Mouse (Mus musculus) forebrain, embryonic 15.5 days (tissue): Measurements from ENCODE around the gene Aff4. TPM values are rescaled to one million over a fixed set of nuclear protein-coding genes. Genes with fewer than 3 reads are reported as not detected.
"Not testable (repeated sequence)": the region's sequence is repeated elsewhere in the genome, so short reads cannot be mapped to it uniquely, and the experiment has no call there.

Experiments
- ATAC-seq: fragments of 200-750 bp; cut with Nextera tagmentation; replicated peaks from 2 replicates; pipeline ENCODE4 v1.8.0; 2017; ENCODE audit warnings: mild to moderate bottlenecking, moderate TSS enrichment, moderate library complexity
- H3K27ac ChIP-seq: fragments of 300-500 bp; sonication (generic); replicated peaks from 2 replicates; pipeline ENCODE4 v1.5.1; 2015; ENCODE audit warnings: mild to moderate bottlenecking, inconsistent platforms
- H3K27me3 ChIP-seq: fragments of 300-500 bp; sonication (generic); 2 replicates; pipeline ENCODE4 v1.6.1; 2015; ENCODE audit warnings: inconsistent platforms
- H3K36me3 ChIP-seq: fragments of 300-500 bp; sonication (generic); 2 replicates; pipeline ENCODE4 v1.6.1; 2015; ENCODE audit warnings: mild to moderate bottlenecking, inconsistent platforms
- H3K4me1 ChIP-seq: fragments of 300-500 bp; sonication (generic); 2 replicates; pipeline ENCODE4 v1.6.1; 2015; ENCODE audit warnings: inconsistent platforms
- H3K4me2 ChIP-seq: fragments of 300-500 bp; sonication (generic); replicated peaks from 2 replicates; pipeline ENCODE4 v1.6.1; 2015; ENCODE audit warnings: mild to moderate bottlenecking, inconsistent platforms
- H3K4me3 ChIP-seq: fragments of 300-500 bp; sonication (generic); 2 replicates; pipeline ENCODE4 v1.5.1; 2015; ENCODE audit warnings: mild to moderate bottlenecking, inconsistent platforms
- H3K9ac ChIP-seq: fragments of 300-500 bp; sonication (generic); replicated peaks from 2 replicates; pipeline ENCODE4 v1.6.1; 2015; ENCODE audit warnings: mild to moderate bottlenecking, inconsistent platforms
- H3K9me3 ChIP-seq: fragments of 300-500 bp; sonication (generic); 2 replicates; pipeline ENCODE4 v1.6.1; 2016; ENCODE audit warnings: inconsistent platforms
- WGBS: fragments of 180-500 bp; shearing (Covaris S2); methylation state at CpG from one replicate; pipeline ENCODE4 v1.1.7; 2015; ENCODE audit warnings: mixed read lengths; 5-methylcytosine and 5-hydroxymethylcytosine counted together
- polyA plus RNA-seq: library from polyadenylated mRNA; unstranded; fragments of >200 nt; fragmentation: Nextera tagmentation; extraction: Ambion mirVana; gene quantifications from 2 replicates; pipeline ENCODE4 v1.2.1, GENCODE M21; 2015

Gene Aff4
- polyA plus RNA-seq, result 60.9 and 70.8 TPM in 2 replicates

DNA sequence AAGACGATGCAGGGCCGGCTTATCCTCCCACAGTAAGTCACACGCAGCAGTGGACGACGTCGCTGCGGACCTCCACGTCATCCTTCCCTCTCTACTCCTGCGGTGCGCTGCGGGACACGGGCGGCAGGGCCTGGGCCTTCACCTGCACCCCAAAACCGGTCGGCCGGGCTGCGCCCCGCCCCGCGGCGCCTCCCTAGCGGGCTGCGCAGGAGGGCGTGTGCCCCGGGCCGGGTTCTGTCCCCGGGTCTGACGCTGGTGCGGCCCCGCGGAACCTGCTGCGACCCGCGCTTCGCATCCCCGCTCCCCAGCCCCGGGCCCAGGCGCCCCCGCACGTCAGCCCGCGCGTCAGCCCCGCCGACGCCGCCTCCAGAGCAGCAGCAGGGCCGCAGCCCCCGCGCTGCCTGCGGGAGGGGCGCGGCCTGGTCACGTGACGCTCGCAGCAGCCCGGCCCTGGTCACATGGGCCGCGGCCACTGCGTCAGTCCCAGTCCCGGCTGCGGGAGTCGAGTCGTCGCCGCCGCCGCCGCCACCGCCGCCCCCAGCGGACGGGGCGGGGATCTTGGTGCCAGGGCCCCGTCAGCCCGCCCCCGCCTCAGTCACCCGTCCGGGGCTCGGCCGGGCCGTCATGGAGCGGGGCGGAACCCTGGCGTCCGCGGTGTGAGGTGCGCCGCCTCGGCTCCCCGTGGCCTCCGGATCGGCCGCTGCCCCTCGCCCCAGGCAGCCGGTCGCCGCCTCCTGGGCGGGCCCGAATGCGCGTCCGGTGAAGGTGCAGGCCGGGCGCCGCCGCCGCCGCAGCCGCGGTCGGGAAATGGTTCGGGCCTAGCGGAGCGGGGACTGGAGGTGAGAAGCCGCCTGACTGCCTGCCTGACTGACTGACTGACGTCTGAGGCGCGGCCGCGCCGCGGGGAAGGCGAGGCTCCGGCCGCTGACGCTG is at the start of gene Aff4:
Gene Aff4, plus strand, starts transcription at position 543 of the 933 bp plus-strand sequence.
- H3K36me3 ChIP-seq, result no peaks in the 10 kb centered on the region
- peak within 1 kb of the TSS; percentile 67 for H3K4me2 ChIP-seq
- no peaks in the 10 kb centered on the region for H3K9me3 ChIP-seq
- H3K27ac ChIP-seq, result peak within 1 kb of the TSS; percentile 98
- H3K4me3 ChIP-seq, result peak within 1 kb of the TSS; percentile 90
- peaks cover 22% of the 10 kb centered on the region for H3K4me1 ChIP-seq
- H3K9ac ChIP-seq, result peak within 1 kb of the TSS; percentile 97
- no peaks in the 10 kb centered on the region for H3K27me3 ChIP-seq
- peak; percentile 96 for ATAC-seq
- WGBS, result under 1% methylated on average over 126 of the region's 127 CpGs

- H3K27ac ChIP-seq, result peak overlapping the region; percentile 94
- H3K9ac ChIP-seq, result peak overlapping the region; percentile 96
- no peaks in the 10 kb centered on the region for H3K36me3 ChIP-seq
- peak overlapping the region; percentile 72 for H3K4me2 ChIP-seq
- H3K27me3 ChIP-seq, result no peaks in the 10 kb centered on the region
- whole genome bisulfite sequencing, result 51% methylated on average over 9 of the region's 9 CpGs
- H3K9me3 ChIP-seq, result no peaks in the 10 kb centered on the region
- peaks cover 32% of the 10 kb centered on the region for H3K4me1 ChIP-seq
- ATAC-seq, result no peak
- peak overlapping the region; percentile 93 for H3K4me3 ChIP-seq
Observed at GRCm38 (mm10) chr11:53301167-53301515, 49.5 kb upstream of the Aff4 start.

DNA sequence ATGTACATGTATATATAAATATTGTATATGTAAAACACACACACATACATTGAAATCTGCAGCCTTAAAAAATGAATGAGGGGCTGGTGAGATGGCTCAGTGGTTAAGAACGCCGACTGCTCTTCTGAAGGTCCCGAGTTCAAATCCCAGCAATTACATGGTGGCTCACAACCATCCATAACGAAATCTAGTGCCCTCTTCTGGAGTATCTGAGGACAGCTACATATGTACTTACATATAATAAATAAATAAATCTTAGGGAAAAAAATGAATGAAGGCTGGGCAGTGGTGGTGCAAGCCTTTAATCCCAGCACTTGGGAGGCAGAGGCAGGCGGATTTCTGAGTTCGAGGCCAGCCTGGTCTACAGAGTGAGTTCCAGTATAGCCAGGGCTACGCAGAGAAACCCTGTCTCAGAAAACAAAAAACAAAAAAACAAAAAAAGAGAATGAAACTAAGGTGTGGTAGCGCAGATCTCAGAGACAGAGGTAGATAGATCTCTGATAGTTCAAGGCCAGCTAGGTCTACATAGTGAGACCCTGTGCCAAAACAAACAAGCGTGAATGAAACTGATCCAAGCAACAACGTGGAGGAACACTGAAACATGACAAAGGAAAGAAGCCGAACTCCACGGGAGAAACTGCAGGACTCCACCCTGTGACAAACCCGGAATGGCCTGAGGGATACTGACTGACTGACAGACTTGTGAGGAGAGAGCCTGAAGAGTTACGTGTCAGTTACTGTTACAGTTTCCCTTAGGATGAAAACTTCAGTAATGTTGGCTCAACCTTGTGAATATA is 46.4 kb upstream of the Aff4 start:
- ATAC-seq, result no peak
- H3K4me2 ChIP-seq, result no peak overlapping the region
- no peak overlapping the region for H3K9ac ChIP-seq
- peaks cover 10% of the 10 kb centered on the region for H3K4me1 ChIP-seq
- no peaks in the 10 kb centered on the region for H3K36me3 ChIP-seq
- H3K9me3 ChIP-seq, result no peaks in the 10 kb centered on the region
- H3K27me3 ChIP-seq, result no peaks in the 10 kb centered on the region
- H3K27ac ChIP-seq, result no peak overlapping the region
- no peak overlapping the region for H3K4me3 ChIP-seq
- 89% methylated on average over 14 of the region's 14 CpGs for WGBS

GRCm38 (mm10) chr11:53306965-53307364 is 43.7 kb upstream of the Aff4 start:
- Histone ChIP-seq H3K9ac (no peak overlapping the region), H3K36me3 (no peaks in the 10 kb centered on the region), H3K4me1 (no peaks in the 10 kb centered on the region), H3K27ac (no peak overlapping the region), H3K9me3 (no peaks in the 10 kb centered on the region), H3K27me3 (no peaks in the 10 kb centered on the region), H3K4me2 (no peak overlapping the region), H3K4me3 (no peak overlapping the region)
- ATAC-seq, result no peak
- WGBS, result 87% methylated on average over 2 of the region's 2 CpGs

DNA sequence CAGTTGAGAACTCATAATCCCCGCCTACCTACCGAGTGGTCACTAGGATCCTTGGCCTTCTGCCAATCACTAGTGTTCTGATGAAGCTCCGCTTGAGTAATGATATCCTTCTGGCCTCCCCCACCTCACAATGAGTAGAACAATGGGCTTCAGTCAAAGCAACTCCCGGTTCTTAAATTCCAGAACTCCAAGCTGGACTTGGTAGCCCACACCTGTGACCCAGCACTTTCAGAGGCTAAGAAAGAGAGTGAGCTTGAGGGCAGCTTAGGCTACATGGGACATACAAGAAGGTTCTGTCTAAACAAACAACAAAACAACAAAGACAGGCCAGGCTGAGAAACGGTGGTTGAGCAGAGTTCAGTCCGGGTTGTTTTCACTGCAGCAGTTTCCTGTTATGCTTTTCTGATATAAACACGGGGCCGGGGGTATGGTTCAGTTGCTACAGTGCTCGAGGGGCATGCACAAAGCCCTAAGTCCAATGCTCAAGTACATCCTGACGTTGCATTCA is 43.0 kb upstream of the Aff4 start:
- Histone ChIP-seq H3K27me3 (no peaks in the 10 kb centered on the region), H3K27ac (no peak overlapping the region), H3K4me2 (no peak overlapping the region), H3K4me3 (no peak overlapping the region), H3K9ac (no peak overlapping the region), H3K36me3 (no peaks in the 10 kb centered on the region), H3K4me1 (no peaks in the 10 kb centered on the region), H3K9me3 (no peaks in the 10 kb centered on the region)
- ATAC-seq, result no peak
- WGBS, result 71% methylated on average over 10 of the region's 10 CpGs

GRCm38 (mm10) chr11:53308251-53308864 is 42.3 kb upstream of the Aff4 start:
- ATAC-seq, result no peak
- Histone ChIP-seq H3K4me1 (no peaks in the 10 kb centered on the region), H3K4me3 (no peak overlapping the region), H3K27ac (no peak overlapping the region), H3K27me3 (no peaks in the 10 kb centered on the region), H3K4me2 (no peak overlapping the region), H3K9ac (no peak overlapping the region), H3K36me3 (no peaks in the 10 kb centered on the region), H3K9me3 (no peaks in the 10 kb centered on the region)

DNA sequence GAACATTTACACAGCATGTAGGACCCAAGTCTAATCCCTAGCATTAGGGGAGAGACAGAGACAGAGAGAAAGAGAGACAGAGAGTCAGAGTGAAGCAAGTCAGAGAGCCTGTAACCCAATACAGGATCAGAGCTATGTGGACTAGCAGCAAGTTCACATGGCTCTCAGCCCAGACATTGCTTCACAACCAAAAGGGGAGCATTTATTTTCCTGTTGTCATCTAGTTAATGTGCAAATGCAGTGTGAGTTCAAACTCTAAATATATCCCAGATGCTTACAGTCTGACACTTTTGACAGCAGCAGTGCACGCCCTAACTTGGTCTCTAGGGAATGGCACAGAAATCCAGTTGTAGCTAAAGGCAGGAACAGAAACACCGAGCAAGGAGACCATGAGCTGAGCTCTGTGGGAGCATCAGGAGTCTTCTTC is 41.7 kb upstream of the Aff4 start:
- WGBS, result 76% methylated on average over 2 of the region's 2 CpGs

DNA sequence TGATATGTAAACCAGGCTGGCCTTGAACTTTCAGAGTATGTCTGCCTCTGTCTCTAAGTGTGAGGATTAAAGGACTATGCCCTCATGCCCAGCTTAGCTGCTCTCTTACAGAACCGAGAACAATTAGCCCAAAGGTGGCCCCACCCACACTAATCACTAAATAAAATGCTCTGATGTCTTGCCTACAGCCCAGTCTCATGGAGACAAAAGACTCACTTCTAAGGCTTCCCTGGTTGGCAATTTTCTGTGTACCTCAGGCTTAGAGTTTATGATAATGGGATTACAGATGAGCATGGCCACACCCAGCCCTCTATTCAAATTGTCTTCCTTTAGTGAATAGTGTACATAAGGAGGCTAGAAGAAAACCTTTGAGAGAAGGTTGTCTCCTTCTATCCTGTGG is 39.2 kb upstream of the Aff4 start:
- Histone ChIP-seq H3K4me1 (no peaks in the 10 kb centered on the region), H3K4me3 (no peak overlapping the region), H3K9ac (no peak overlapping the region), H3K4me2 (no peak overlapping the region), H3K9me3 (no peaks in the 10 kb centered on the region), H3K27ac (no peak overlapping the region), H3K36me3 (no peaks in the 10 kb centered on the region), H3K27me3 (no peaks in the 10 kb centered on the region)
- ATAC-seq, result no peak
- WGBS, result 17% methylated on average over 1 of the region's 1 CpGs

More for the DNA sequence above, 41.7 kb upstream of the Aff4 start:
- Histone ChIP-seq H3K4me3 (no peak overlapping the region), H3K27me3 (no peaks in the 10 kb centered on the region), H3K4me1 (no peaks in the 10 kb centered on the region), H3K9me3 (no peaks in the 10 kb centered on the region), H3K27ac (no peak overlapping the region), H3K9ac (no peak overlapping the region), H3K36me3 (no peaks in the 10 kb centered on the region), H3K4me2 (no peak overlapping the region)
- no peak for ATAC-seq

- H3K27me3 ChIP-seq, H3K4me2 ChIP-seq, H3K9me3 ChIP-seq, H3K4me1 ChIP-seq, ATAC-seq, H3K9ac ChIP-seq, H3K4me3 ChIP-seq, H3K36me3 ChIP-seq, H3K27ac ChIP-seq: not testable (repeated sequence)
- WGBS, result 87% methylated on average over 1 of the region's 1 CpGs
Observed at GRCm38 (mm10) chr11:53312823-53313222, 37.8 kb upstream of the Aff4 start.

DNA sequence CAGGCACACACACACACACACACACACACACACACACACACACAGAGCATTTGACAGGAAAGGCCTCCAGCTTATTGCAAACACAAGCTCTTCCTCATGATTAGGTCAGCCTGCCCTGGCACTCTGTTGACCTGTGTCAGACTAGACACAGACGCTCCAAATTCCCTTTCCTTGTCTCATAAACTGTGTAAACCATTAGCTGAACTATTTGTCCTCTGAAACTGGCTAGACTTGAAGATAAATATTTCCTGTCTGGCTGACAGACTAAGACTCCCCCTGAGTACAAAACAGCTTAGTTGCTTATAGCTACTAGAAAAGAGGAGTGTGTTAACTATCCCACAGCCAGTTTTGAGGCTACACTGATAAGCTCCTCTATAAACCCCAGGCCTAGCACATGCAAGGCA is 35.9 kb upstream of the Aff4 start:
- no peak overlapping the region for H3K4me2 ChIP-seq
- no peak for ATAC-seq
- no peaks in the 10 kb centered on the region for H3K4me1 ChIP-seq
- no peak overlapping the region for H3K9ac ChIP-seq
- H3K36me3 ChIP-seq, result no peaks in the 10 kb centered on the region
- no peak overlapping the region for H3K27ac ChIP-seq
- no peaks in the 10 kb centered on the region for H3K9me3 ChIP-seq
- WGBS, result 78% methylated on average over 1 of the region's 1 CpGs
- H3K27me3 ChIP-seq, result no peaks in the 10 kb centered on the region
- H3K4me3 ChIP-seq, result no peak overlapping the region

DNA sequence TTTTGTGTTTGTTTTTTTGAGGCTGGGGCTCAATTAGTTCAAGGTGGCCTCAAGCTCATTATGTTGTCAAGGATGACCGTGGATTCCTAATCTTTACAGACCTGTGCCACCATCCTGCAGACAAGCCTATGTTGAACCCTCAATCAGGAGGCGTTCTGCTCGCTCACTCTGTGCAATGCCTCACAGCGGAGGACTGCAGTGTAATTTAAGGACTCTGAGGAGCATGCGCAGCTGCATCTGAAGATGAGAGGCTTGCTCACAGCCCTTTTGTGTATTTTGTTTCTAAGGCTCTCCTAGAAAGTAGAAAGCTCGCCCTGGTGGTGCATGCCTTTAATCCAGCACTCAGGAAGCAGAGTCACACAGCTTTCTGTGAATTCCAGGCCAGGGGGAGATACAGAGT is 33.6 kb upstream of the Aff4 start:
- ATAC-seq, result no peak
- Histone ChIP-seq H3K27me3 (no peaks in the 10 kb centered on the region), H3K36me3 (no peaks in the 10 kb centered on the region), H3K4me2 (no peak overlapping the region), H3K4me1 (no peaks in the 10 kb centered on the region), H3K9me3 (no peaks in the 10 kb centered on the region), H3K9ac (no peak overlapping the region), H3K27ac (no peak overlapping the region), H3K4me3 (no peak overlapping the region)
- WGBS, result 42% methylated on average over 6 of the region's 6 CpGs

GRCm38 (mm10) chr11:53318041-53318440 is 32.6 kb upstream of the Aff4 start:
- ATAC-seq, result no peak
- H3K27ac ChIP-seq, result no peak overlapping the region
- no peaks in the 10 kb centered on the region for H3K36me3 ChIP-seq
- no peak overlapping the region for H3K4me3 ChIP-seq
- no peaks in the 10 kb centered on the region for H3K27me3 ChIP-seq
- no peaks in the 10 kb centered on the region for H3K9me3 ChIP-seq
- no peak overlapping the region for H3K9ac ChIP-seq
- 84% methylated on average over 7 of the region's 7 CpGs for WGBS
- H3K4me1 ChIP-seq, result no peaks in the 10 kb centered on the region
- no peak overlapping the region for H3K4me2 ChIP-seq
